Mouse (Mus musculus) bone marrow macrophage, adult 2 months (primary cell): ENCODE results near the gene Tbc1d2b. TPM values are rescaled to one million over a fixed set of nuclear protein-coding genes. Genes with fewer than 3 reads are reported as not detected.

Experiments used
- H3K27ac ChIP-seq: 2 replicates; pipeline ENCODE4 v1.5.1; 2012; ENCODE audit warnings: low read depth, low read length; ENCODE audit not compliant: insufficient read depth
- H3K4me1 ChIP-seq: 2 replicates; pipeline ENCODE4 v1.6.1; 2012; ENCODE audit warnings: low read length; ENCODE audit not compliant: control insufficient read depth, insufficient read depth
- H3K4me3 ChIP-seq: 2 replicates; pipeline ENCODE4 v1.5.1; 2012; ENCODE audit warnings: mild to moderate bottlenecking, low read length, moderate library complexity; ENCODE audit not compliant: insufficient read depth
- CTCF ChIP-seq: IDR thresholded peaks from 2 replicates; pipeline ENCODE4 v1.5.1; 2012; ENCODE audit warnings: low read depth, mild to moderate bottlenecking, low read length, moderate library complexity
- POLR2A ChIP-seq: IDR thresholded peaks from 2 replicates; pipeline ENCODE4 v1.6.1; 2012; ENCODE audit warnings: mild to moderate bottlenecking, low read depth, low read length, borderline replicate concordance
- polyA plus RNA-seq: library from polyadenylated mRNA; stranded (reverse); fragments of >200 nt; gene quantifications from 2 replicates; pipeline ENCODE4 v1.2.4, GENCODE M21; 2012; ENCODE audit not compliant: missing spikeins, insufficient read depth, insufficient read length

The Tbc1d2b gene
- polyA plus RNA-seq, 1 experiment, result 55.0 TPM

GRCm38 (mm10) chr9:90278397-90278796, 7.8 kb upstream of the Tbc1d2b start:
- no peak for TF ChIP-seq CTCF
- TF ChIP-seq POLR2A, result no peak
- peaks cover 24% of the 10 kb centered on the region for H3K4me1 ChIP-seq
- H3K27ac ChIP-seq, result no peak overlapping the region
- no peak overlapping the region for H3K4me3 ChIP-seq

DNA sequence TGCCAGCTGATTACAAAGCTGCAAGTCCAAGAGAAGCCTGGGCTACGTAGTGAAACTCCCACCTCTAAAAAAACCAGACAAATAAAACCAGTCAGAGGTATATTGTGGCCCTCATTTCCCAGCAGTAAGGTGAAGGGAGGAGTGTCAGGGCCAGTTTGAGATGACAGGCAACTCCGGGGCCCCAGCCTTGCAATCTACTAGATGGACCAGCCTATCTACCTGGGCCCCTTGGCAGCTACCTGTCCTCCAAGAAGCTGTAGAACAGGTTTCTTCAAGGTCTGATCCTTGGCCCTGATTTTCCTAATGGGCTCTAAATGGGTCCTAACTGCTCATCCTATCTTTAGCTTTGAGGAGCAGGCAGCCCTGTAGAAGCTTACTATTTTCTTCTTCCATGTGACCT, 7.3 kb upstream of the Tbc1d2b start:
- no peak for TF ChIP-seq POLR2A
- TF ChIP-seq CTCF, result no peak
- Histone ChIP-seq H3K27ac (no peak overlapping the region), H3K4me1 (peaks cover 28% of the 10 kb centered on the region)

DNA sequence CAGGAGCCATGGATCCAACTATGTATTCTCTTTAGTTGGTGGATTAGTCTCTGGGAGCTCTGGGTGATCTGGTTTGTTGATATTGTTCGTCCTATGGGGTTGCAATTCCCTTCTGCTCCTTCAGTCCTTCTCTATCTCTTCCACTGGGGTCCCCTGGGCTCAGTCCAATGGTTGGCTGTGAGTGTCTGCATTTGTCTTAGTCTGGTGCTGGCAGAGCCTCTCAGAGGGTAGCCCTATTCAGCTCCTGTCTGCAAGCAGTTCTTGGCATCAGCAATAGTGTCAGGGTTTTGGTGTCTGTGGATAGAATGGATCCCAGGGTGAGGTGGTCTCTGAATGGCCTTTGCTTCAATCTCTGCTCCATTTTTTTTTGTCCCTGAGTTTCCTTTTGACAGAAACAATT, 6.2 kb upstream of the Tbc1d2b start:
- no peak for TF ChIP-seq CTCF
- no peak for TF ChIP-seq POLR2A
- H3K4me1 ChIP-seq, result peaks cover 39% of the 10 kb centered on the region

More for the DNA sequence above, 7.3 kb upstream of the Tbc1d2b start:
- no peak overlapping the region for H3K4me3 ChIP-seq

DNA sequence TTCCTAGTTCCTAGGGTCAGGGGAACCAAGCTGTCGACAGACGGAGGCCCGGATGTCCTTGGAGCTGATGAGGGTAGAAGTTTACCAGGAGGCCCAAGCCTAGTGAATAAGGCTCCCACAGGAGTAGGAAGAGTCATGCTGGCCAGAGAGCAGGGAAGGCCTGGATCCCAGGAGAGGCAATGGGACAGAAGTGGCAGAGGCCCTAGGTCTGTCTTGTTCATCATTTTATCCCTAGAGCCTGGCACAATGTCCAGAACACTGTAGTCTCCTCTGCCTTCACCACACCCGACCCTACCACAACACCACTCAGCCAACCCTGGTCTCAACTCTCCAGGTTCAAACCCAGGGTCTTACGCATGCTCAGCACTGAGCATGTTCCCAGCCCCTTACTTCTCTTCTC, 5.3 kb upstream of the Tbc1d2b start:
- Histone ChIP-seq H3K4me3 (no peak overlapping the region), H3K4me1 (peaks cover 46% of the 10 kb centered on the region), H3K27ac (peak overlapping the region; percentile 98)
- TF ChIP-seq CTCF (no peak), POLR2A (no peak)

More for the DNA sequence above, 6.2 kb upstream of the Tbc1d2b start:
- Histone ChIP-seq H3K27ac (no peak overlapping the region), H3K4me3 (no peak overlapping the region)

- Histone ChIP-seq H3K4me1 (peaks cover 47% of the 10 kb centered on the region), H3K4me3 (no peak overlapping the region), H3K27ac (peak overlapping the region; percentile 98)
- no peak for TF ChIP-seq CTCF
- no peak for TF ChIP-seq POLR2A
Observed at GRCm38 (mm10) chr9:90275500-90275899, 4.9 kb upstream of the Tbc1d2b start.

DNA sequence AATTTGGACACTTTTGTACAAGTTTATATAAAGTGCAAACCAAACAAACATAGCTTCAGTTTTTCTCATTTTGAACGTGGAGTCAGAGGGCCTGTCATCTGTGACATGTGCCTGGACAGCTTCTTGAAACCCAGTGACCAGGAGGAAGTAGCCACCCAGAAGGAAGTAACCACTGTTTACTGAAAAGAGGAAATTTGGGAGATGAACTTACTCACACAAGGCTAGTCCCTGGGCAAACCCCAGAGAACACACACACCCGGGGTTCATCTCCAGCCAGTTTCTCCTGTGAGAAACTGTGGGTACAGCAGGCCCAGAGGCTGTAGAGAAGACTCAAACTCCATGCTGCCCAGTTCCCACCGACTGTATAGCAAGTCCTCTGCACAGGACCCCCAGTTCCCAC, 3.9 kb upstream of the Tbc1d2b start:
- H3K4me1 ChIP-seq, result peaks cover 47% of the 10 kb centered on the region
- H3K27ac ChIP-seq, result peak overlapping the region; percentile 98

GRCm38 (mm10) chr9:90272346-90272745, 1.7 kb upstream of the Tbc1d2b start:
- H3K4me3 ChIP-seq, result no peak overlapping the region
- H3K27ac ChIP-seq, result peak overlapping the region; percentile 50
- TF ChIP-seq POLR2A, result no peak
- TF ChIP-seq CTCF, result no peak
- H3K4me1 ChIP-seq, result peaks cover 52% of the 10 kb centered on the region

More for the DNA sequence above, 3.9 kb upstream of the Tbc1d2b start:
- H3K4me3 ChIP-seq, result no peak overlapping the region
- TF ChIP-seq CTCF (no peak), POLR2A (no peak)

- Histone ChIP-seq H3K27ac (no peak overlapping the region), H3K4me1 (peaks cover 55% of the 10 kb centered on the region), H3K4me3 (no peak overlapping the region)
- TF ChIP-seq POLR2A (no peak), CTCF (no peak)
Observed at GRCm38 (mm10) chr9:90271541-90272090, 1.0 kb upstream of the Tbc1d2b start.

- Histone ChIP-seq H3K4me3 (peak overlapping the region; percentile 96), H3K4me1 (peaks cover 59% of the 10 kb centered on the region), H3K27ac (peak overlapping the region; percentile 43)
- TF ChIP-seq POLR2A (no peak), CTCF (no peak)
Observed at GRCm38 (mm10) chr9:90270944-90271295, 316 bp upstream of the Tbc1d2b start.

GRCm38 (mm10) chr9:90269011-90269681, 1.5 kb downstream of the Tbc1d2b start:
- peak overlapping the region; percentile 96 for H3K4me3 ChIP-seq
- peak overlapping the region; percentile 86 for H3K27ac ChIP-seq
- TF ChIP-seq POLR2A (no peak; the same call in 1 of the 2 replicates), CTCF (no peak)
- peaks cover 52% of the 10 kb centered on the region for H3K4me1 ChIP-seq
